Mouse (Mus musculus) bone marrow macrophage, adult 2 months (primary cell): ENCODE measurements at regions not wholly inside any gene's neighbourhood (a gene's known extent, or its start where the extent isn't known, plus 50 kb on each side); places are given as distances from the start of the nearest gene placed in this dataset.

Experiments used
- CTCF ChIP-seq: IDR thresholded peaks from 2 replicates; pipeline ENCODE4 v1.5.1; 2012; ENCODE audit warnings: low read depth, mild to moderate bottlenecking, low read length, moderate library complexity
- POLR2A ChIP-seq: IDR thresholded peaks from 2 replicates; pipeline ENCODE4 v1.6.1; 2012; ENCODE audit warnings: mild to moderate bottlenecking, low read depth, low read length, borderline replicate concordance

- TF ChIP-seq POLR2A (no peak), CTCF (no peak)
Measured at GRCm38 (mm10) chr6:100164162-100164561, 123.1 kb downstream of the Rybp start.
